Mouse (Mus musculus): ENCODE results near the gene Arl10.
A peak's percentile ranks its signal among the peaks of the same experiment; 100 is the strongest.

The Arl10 gene

DNA sequence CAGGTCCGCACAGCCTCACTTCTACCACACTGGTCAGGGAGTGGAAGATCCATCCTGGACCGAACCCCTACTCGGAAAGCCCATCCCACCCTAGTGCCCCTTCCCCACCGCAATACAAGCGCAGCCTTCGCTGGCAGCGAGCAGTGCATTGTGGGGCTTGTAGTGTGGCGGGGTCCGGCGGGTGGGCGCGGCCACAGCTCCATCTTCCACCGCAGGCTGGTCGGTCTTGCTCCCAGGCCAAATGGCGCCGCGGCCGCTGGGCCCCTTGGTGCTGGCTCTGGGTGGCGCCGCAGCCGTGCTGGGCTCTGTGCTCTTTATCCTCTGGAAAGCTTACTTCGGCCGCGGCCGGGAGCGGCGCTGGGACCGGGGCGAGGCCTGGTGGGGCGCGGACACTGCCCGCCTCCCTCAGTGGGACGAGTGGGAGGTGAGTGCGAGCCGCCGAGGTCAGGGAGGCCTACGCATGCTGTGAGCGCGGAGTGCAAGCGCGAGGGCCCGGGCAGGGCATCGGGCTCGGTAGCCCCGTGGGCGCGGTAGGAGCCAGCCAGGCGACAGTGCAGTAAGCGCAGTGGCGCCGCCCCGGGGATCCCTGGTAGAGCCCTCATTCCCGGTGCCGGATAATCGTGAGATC, at the start of gene Arl10:
Gene Arl10 (plus strand): TSS at position 162 of the 628 bp plus-strand sequence.
- DNase-seq = peak; percentile 89

DNA sequence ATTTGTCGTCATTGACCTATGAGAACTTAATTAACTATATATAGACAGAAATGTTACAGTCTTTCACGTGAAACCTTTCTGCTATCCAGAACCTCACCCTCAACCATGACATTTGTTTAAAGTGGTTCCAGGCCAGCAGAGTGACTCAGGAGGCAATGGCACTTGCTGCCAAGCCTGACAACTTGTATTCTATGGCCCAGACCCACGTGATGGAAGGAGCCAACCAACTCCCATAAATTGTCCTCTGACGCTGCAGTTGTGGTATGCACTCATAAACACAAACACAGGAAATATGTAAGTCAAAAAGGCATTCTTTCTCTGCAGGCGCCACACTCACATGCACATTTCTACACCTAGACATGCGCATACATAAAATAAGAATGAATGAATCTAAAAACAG, 47.7 kb upstream of the Arl10 start:
- no peak for DNase-seq

DNA sequence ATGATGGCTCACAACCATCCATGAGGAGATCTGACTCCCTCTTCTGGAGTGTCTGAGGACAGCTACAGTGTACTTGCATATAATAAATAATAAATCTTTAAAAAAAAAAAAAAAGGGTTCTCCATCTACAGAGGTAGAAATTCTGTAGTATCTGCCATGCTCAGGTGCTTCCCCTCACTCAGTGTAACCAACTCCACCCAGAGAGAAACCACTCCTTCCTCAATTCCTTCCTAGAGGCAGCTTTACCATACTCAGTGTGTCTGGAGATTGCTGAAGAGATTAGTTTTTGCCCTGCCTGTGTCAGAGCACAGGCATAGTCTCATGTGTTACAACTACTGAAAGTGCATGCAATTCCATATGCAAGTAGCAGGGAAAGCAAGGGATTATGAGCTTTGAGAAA, 42.7 kb upstream of the Arl10 start:
- DNase-seq = no peak

DNA sequence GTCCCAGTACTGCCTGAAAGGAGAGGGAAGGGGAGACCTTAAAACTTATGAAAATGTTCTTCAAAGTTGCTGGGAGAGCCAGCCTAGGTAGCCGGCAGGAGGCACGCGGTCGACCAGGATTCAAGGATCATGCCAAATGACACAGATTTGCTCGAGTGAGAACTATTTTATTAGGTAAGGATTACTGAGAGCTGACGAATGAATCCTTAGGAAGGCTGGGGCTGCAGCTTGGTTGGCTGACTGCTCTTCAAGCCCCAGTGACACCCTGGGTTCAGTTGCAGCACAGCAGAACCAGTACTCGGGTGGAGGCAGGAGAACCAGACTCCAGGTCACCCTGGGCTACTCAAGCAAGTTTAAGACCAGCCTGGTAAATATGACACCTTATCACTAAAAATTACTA, 26.8 kb upstream of the Arl10 start:
- DNase-seq = no peak

DNA sequence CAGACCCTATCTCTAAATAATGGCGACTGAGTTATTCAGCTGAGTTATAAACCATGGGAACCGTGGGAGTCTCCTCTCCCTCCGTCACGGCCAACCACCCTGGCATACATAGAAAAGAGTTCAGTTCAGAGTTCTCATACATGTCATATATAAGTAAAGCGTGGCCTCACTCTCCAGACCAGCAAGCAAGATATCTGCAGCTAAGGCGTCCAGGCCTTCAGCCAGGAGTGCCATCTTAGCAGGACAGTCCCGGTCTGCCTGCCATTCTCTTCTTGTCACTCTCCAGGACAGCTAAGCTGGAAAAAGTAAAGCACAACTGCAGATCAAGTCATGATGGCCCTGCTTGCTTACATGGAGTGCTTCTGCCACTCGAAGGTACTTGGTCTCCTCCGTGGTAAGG, 18.6 kb upstream of the Arl10 start:
- DNase-seq = no peak

DNA sequence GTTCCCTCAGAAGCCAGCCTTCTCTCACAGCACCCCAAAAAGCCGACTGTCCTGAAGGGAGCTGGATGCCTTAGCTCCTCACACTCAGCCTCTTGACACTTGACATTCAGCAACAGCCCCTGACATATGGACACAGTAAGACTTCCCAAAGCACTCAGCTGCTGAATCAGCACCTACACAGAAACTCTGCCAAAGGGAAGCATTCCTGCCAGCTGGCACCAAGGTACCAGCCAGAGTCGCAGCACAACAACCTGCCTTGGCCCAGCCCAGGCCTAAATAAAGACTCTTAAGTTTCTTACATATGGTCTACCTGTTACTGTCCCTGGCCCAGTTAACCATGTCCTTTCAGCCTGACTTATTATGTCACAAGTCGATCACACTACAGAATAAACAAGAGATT, 18.0 kb upstream of the Arl10 start:
- DNase-seq = no peak

DNA sequence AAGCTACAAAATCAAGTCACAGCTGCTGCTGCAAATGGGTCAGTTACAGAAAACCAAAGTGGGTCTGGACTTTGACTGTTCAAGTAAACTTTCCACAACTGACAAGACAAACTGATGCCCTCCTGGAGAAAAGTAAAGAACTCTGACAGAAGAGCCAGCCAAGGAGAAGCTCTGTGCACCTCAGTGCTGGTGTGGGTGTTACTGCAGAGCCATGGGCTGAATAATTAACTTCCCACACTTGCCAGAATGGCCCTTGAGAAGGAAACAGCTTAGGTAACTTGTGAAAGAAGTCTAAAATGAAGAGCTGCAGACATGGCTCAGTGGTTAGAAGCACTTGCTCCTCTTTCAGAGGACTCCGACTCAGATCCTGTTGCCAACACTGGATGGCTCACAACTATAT, 17.2 kb upstream of the Arl10 start:
- no peak for DNase-seq

DNA sequence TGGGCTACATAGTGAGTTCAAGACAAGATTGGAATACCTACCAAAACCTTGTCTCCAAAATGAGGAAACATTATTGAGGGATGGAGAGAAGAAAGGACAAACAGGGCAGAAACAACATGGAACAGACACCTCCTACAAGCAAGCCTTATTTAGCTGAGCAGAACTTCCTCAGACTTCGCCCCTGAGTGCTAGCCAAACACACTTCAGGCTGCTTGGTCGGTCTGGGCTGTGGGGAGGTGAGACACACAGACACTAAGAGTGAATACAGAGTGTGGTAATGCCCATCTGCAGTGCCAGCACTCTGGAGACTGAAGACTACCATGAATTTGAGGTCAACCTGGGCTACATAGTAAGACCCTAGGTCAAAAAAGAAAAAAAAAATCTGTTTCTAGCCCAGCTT, 15.2 kb upstream of the Arl10 start:
- DNase-seq = no peak

DNA sequence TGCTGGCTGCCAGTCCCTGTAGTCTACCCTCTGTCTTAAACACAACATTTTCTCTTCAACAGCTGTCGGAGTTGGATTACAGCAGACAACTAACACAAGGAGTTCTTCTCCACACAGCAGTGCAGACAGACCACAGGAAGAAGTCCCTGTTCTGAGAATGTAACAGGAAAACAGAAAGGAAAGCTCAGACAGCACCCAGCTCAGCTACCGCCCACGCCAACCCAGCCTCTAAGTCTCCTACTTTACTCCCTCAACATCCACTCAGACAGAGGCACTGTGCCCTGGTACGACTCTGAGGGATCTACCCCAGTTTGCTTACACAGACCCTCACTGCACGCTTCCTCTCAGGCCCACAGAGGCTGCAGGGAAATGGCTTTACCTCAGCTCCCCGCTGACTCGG, 14.2 kb upstream of the Arl10 start:
- no peak for DNase-seq

DNA sequence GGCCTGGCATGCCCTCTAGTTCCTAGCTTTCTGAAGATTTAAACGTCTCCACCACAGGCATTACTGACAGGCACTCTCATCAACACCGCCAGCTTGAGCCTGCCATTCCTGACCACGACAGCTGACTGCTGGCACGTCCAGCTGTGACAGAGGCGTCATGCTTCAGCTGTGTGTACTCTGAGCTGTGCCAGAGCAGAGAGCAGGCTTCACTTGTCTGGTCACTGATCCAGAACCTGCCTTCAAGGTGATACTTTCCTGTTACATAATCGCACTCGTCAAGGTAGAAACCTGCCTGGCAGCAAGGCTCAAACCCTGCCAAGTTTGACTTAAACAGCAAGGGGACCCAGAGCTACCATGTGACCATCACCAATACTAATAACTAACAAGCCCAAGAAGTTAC, 12.3 kb upstream of the Arl10 start:
- no peak for DNase-seq

DNA sequence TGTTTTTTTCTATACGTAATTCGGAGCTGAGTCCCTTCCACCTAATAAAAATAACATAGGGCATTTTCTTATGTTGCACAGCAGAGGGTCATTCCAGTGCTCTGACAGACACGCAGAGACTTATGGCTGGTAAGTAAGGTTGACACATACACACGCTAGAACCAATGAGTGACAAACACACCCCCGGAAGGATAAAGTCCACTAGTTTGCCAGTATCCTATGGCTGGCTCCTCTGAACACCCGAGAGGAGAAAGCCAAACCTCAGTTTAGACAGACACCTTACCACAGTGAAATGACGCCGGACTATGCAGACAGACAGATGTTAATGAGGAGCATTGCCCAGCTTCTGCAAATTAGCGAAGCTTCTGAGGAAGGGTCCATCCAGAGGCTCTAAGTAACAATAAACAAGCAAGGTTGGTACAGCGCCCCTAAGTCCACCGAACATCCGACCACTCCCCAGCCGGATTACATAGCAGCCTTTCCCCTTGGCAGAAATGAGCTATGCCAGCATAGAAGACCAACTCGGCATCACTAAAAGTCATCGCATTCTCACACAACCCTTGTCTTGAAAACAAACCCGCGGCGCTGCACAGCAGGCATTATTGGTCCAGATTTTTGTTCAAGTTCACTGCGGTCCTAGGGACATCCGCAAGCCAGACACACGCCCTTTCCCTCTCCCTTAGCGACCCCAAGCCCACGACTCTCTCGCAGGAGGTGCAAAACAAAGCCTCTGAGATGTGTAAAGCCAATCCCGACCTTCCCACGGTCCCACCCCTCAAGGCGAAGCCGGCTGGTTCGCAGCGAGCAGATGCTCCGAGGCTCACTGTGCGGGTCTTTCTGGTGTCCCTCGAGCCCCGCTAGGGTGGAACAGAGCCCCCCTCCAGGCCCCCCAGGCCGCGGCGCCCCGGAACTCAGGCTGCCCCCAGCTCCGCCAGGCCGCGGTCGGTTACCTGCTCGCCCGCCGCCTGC, 10.3 kb upstream of the Arl10 start:
- no peak for DNase-seq

DNA sequence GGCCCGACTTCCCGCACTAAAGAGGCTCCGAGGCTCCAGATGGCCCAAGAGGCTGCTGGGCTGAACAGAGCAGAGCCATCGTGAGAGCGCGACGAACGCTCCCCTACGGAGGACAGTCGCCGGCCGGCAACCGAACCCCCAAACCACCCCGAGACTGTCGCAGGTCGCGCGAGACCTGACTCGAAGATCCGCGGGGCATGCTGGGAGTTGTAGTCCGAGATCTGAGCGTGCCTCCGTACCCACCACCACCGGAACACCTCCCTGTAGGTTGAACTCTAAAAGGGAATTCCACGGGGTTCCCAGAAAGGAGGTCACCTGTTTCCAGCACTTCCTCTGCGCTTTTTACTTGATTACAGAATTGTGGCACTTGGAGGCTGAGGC, 9.6 kb upstream of the Arl10 start, which contains the start of gene 4833439L19Rik:
Gene 4833439L19Rik (minus strand): TSS at position 235 of the 381 bp plus-strand sequence.
- DNase-seq = peak; percentile 96

DNA sequence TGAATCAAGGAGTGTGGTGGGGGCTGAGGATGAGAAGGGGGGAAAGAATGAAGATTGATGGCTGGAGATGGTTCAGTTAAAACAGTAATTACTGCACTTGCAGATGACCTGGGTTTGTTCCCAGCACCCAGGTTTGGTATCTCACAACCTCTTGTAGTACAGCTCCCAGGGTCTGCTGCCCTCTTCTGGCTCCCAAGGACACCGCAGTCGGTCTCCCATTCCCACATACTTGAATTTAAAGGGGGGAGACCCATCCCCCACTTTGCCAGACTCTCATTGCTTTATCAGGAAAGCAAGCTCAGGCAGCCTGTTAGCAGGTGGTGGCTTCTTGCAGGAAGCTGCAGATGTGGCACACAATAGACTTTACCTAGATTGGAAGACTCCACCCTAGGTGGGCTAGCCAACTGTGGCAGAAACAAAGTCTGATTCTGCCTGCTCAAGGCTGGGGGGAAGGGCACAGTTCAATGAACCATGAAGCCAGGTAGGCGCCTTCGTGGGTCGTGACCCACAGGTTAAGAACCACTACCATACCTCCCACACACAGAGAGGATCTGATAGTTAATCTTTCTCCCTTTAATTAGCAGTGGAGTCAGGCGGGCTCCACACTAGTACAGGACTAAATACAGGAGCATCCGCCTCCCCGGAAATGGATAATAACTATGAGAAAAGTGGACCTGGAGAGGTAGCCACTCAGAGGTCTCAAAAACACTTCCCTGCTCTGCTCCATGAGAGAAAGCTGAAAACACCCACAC, 9.0 kb upstream of the Arl10 start:
- peak; percentile 70 for DNase-seq

DNA sequence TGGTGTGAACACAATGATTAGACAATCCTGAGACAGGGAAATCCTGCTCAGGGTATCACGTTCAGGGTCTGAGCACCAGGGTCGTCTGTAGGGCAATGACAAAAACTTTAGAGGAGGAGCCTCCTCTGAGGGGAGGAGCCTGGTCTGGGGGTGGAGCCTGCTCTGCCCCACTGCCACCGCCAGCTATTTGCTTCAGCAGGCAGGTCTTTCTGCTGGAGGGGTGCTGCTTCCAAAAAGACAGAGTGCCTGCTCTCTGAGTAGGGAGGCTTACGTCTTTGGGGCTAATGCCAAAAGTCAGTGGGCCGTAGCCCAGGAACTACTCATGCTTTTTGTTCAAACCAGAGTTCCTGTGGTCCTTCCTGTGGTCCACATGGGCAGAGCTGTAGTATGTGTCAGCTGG, 6.4 kb upstream of the Arl10 start:
- no peak for DNase-seq

DNA sequence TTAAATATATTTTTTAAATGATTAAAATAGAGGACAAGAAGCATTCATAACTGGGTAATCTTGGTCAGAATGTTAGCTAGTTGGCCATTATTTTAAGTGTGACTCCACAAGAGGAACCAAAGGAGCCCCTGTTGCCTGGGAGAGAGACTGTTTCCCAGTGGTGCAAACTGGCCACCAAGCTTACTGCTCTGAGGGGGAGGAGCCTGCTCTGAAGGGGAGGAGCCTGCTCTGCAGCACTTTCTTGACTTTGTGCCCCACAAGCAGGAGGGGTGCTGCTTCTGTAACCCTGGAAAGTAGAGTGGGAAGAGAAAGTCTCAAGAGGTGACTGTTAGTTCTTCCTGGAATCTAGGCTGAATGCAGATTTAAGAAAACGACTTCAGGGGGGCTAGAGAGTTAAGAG, 5.5 kb upstream of the Arl10 start:
- no peak for DNase-seq

DNA sequence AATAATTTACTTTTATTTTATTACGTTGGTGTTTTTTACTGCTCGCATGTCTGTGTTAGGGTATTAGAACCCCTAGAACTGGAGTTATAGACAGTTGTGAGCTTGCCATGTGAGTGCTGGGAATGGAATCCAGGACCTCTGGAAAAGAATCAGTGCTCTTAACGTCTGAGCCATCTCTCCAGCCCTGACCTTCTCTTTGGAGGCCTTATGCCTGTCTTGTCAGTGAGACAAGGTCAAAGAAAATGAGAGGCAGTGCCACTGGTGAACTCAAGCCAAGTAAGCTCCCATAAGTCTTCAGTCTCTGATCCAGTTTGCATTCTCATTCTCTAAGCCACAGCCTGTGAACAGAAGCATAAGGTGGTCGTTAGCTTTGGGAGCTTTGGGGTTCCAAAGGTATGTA, 4.1 kb upstream of the Arl10 start:
- DNase-seq = no peak

DNA sequence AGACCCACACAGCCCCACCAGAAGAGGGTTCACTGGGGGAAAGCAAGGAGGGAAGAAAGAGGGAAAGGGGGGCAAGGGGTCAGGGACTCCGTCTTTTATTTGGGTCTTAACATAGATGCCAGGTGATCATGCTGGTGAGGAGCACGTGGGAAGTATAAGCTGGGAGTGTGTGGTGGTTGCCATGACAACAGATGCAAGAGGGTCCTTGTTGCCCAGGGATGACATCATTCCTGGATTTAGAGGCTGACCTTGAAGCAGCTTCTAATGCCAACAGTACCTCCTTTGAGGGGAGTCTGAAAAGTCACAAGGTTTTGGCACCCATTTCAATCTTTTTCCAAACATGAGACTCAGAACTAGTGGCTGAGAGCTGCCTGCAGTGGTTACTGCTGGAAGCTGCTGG, 3.2 kb upstream of the Arl10 start:
- DNase-seq = peak; percentile 39

DNA sequence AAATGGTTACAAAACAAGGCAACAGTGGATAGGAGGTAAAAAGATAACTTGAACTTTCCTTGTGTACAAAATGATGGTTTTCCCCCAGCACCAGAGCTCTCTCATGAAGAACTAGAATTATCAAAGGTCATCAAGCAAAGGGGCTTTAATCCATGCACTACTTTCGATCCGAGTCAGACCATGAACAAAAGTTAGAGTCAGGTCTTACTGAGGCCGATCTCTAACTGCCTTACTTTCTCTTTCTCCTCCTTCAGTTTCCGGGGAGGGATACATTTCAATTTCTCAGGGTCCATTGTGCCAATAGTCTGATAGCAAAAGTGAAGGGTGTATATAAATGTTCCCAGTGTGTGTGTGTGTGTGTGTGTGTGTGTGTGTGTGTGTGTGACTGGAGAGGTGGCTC, 2.2 kb upstream of the Arl10 start:
- no peak for DNase-seq

DNA sequence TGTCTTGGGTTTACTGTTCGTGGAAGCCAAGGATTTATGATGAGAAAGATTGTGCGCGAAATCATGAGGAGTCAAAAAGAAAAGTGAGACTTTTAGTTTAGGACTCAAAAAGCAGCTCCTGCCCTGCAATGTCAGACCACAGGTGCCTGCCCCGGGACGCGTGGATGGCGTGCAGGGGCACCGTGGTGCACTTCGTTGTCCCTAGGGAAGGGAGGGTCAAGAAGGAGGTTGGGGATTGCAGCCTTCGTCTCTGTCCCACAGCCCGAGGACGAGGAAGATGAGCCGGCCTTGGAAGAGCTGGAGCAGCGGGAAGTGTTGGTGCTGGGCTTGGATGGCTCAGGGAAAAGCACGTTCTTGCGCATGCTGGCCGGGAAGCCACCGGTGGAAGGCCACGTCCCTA, 674 bp downstream of the Arl10 start:
- no peak for DNase-seq

DNA sequence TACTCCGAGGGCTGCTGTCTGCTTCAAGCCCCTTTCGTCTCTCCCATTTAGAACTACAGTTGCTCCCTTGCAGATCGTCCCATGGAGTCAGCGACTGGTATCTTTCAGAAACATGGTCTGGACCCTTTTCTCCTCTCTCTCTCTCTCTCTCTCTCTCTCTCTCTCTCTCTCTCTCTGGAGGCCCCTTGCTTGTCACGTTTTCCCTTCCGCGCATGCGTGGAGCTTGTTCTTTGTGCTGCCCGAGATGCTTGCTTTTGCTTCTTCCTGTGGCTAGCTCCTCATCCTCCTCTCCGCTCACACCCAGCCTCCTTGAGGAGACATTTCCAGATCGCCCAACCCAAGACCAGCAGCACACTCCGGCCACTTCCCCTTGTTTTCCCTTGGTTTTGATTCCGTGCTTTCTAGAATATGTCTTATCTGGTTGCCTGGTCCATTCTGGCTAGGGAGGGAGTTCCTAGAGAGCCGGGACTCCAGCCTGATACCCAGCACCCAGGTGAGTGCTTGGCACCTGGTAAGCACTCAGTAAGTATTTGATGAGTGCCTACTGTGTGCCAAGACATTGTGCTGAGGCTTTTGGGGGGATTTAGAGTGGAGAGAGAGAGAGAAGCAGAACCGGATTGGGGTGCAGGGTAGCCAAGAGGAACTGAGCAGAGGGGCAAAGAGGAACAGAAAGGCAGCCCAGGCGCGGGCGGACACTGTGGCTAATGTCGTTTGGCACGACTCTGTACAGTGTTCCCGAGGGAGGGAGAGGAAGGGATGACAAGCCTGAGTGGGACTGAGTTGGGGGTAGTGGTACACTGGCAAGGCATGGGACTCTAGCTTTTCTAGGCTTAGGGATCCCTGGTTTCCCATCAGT, 3.1 kb downstream of the Arl10 start:
- DNase-seq = no peak

DNA sequence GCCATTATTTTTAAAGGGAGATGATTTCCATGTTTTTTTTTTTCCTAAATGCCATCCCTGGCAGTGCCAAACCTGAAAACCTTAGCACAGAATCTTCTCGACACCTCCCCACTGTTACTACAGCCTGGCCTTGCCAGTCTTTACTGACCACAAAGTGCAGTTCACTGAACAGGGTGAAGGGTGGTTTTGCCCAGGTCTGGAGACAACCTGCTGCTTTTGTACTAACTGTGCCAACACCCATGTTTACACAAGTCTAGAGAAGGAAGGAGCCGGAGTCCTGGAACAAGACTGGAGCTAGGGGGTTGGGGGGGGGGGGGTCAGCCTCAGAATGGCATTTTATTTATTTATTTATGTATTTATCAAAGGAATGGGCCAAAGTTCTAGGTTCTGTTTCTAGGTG, 6.6 kb downstream of the Arl10 start:
- DNase-seq = no peak

DNA sequence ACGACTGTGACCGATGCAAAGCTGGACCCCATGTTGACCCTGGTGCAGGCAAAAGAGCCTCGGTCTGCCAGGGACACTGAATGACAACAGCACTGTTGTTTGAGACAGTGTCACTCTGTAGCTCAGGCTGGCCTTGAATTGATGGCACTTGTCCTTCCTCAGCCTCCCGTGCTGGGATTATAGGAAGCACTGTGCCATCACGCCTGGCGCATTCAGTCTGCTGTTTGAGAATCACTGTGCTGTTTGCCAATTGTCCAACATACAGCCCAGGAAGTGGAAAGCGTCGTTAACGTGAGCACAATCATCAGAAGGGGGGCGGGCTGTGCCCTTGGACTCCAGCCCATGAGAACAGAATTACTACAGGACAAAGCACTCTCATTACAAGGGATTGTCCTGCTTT, 7.3 kb downstream of the Arl10 start:
- DNase-seq = no peak

DNA sequence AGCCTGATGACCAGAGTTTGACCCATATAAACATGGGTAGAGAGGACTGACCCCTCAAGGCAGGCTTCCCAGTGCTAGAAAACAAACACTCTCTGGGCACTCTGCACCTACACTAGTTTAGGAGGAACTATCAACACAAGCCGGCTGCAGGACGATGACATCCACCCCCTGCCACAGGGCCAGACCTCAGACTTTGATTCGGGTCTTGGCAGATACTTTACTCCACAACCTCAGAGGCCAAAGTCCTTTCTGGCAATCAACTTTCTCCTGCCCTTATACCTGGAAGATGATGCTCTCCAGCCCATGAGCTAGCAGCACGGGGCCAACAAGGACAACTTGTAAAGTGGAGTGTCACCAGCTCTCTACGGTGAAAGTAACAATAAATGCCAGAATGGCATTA, 8.0 kb downstream of the Arl10 start:
- no peak for DNase-seq
